Mouse (Mus musculus) thymus, adult 2 months (tissue): ENCODE measurements around the gene Cnot1. TPM values are rescaled to one million over a fixed set of nuclear protein-coding genes. Genes with fewer than 3 reads are reported as not detected.

ENCODE experiments used
- DNase-seq: peaks from one replicate; pipeline ENCODE4 v3.0.0; 2021
- H3K27ac ChIP-seq: fragments of 200-500 bp; 2 replicates; pipeline ENCODE4 v1.5.1; 2012; ENCODE audit warnings: low read length, control low read depth; ENCODE audit not compliant: control insufficient read depth, insufficient read depth
- H3K27me3 ChIP-seq: fragments of 200-500 bp; 2 replicates; pipeline ENCODE4 v1.6.1; 2012; ENCODE audit warnings: mild to moderate bottlenecking, low read length, moderate library complexity, mixed read lengths; ENCODE audit not compliant: control insufficient read depth, insufficient read depth
- H3K36me3 ChIP-seq: fragments of 200-500 bp; 2 replicates; pipeline ENCODE4 v1.6.1; 2012; ENCODE audit warnings: mild to moderate bottlenecking, low read length, moderate library complexity; ENCODE audit not compliant: control insufficient read depth, insufficient read depth
- H3K4me1 ChIP-seq: fragments of 200-500 bp; replicated peaks from 2 replicates; pipeline ENCODE4 v1.6.1; 2012; ENCODE audit warnings: low read length; ENCODE audit not compliant: control insufficient read depth, insufficient read depth
- H3K4me3 ChIP-seq: fragments of 200-500 bp; 2 replicates; pipeline ENCODE4 v1.5.1; 2012; ENCODE audit warnings: mild to moderate bottlenecking, low read length, control low read depth, moderate library complexity; ENCODE audit not compliant: control insufficient read depth, insufficient read depth
- CTCF ChIP-seq: fragments of 200-500 bp; IDR thresholded peaks from 2 replicates; pipeline ENCODE4 v1.5.1; 2012; ENCODE audit warnings: mild to moderate bottlenecking, control low read depth, low read length, moderate library complexity, borderline replicate concordance; ENCODE audit not compliant: control insufficient read depth, poor library complexity, insufficient read depth; ENCODE audit errors: extremely low read depth
- POLR2A ChIP-seq: fragments of 200-500 bp; IDR thresholded peaks from 2 replicates; pipeline ENCODE4 v1.6.1; 2012; ENCODE audit warnings: mild to moderate bottlenecking, low read length, control low read depth, moderate library complexity; ENCODE audit not compliant: control insufficient read depth, poor library complexity, insufficient read depth; ENCODE audit errors: extremely low read depth
- WGBS: fragments of 180-500 bp; shearing (Covaris S2); methylation state at CpG from one replicate; pipeline ENCODE4 v1.1.7; 2018; 5-methylcytosine and 5-hydroxymethylcytosine counted together
- polyA plus RNA-seq: library from polyadenylated mRNA; depleted of rRNA; stranded (reverse); fragments of >200 nt; gene quantifications from 2 replicates; pipeline ENCODE4 v1.2.3, GENCODE M21; 2012

Cnot1 gene
- polyA plus RNA-seq, 1 experiment: 229 TPM

GRCm38 (mm10) chr8:95848061-95848551, 40.8 kb upstream of the Cnot1 start:
- no peak overlapping the region for H3K4me3 ChIP-seq
- H3K36me3 ChIP-seq: no peaks in the 10 kb centered on the region
- no peak for DNase-seq
- H3K27me3 ChIP-seq: no peaks in the 10 kb centered on the region
- 86% methylated on average over 24 of the region's 24 CpGs for WGBS
- peaks cover 7% of the 10 kb centered on the region for H3K4me1 ChIP-seq
- H3K27ac ChIP-seq: no peak overlapping the region
- TF ChIP-seq CTCF (no peak), POLR2A (no peak)

GRCm38 (mm10) chr8:95845026-95845425, 37.8 kb upstream of the Cnot1 start:
- WGBS: 96% methylated on average over 7 of the region's 7 CpGs
- Histone ChIP-seq H3K27ac (no peak overlapping the region), H3K27me3 (no peaks in the 10 kb centered on the region), H3K36me3 (no peaks in the 10 kb centered on the region), H3K4me3 (no peak overlapping the region), H3K4me1 (no peaks in the 10 kb centered on the region)
- no peak for DNase-seq
- no peak for TF ChIP-seq CTCF
- no peak for TF ChIP-seq POLR2A

- no peaks in the 10 kb centered on the region for H3K27me3 ChIP-seq
- H3K36me3 ChIP-seq: no peaks in the 10 kb centered on the region
- no peak overlapping the region for H3K4me3 ChIP-seq
- no peaks in the 10 kb centered on the region for H3K4me1 ChIP-seq
- TF ChIP-seq POLR2A (no peak), CTCF (no peak)
- 98% methylated on average over 6 of the region's 6 CpGs for WGBS
- no peak for DNase-seq
- H3K27ac ChIP-seq: no peak overlapping the region
These were observed 36.7 kb upstream of the Cnot1 start for GRCm38 (mm10) chr8:95843968-95844367.

- H3K4me1 ChIP-seq: no peaks in the 10 kb centered on the region
- no peak overlapping the region for H3K27ac ChIP-seq
- no peak for TF ChIP-seq POLR2A
- TF ChIP-seq CTCF: no peak
- H3K4me3 ChIP-seq: no peak overlapping the region
- H3K27me3 ChIP-seq: no peaks in the 10 kb centered on the region
- 94% methylated on average over 15 of the region's 15 CpGs for WGBS
- no peaks in the 10 kb centered on the region for H3K36me3 ChIP-seq
- DNase-seq: no peak
These were observed 34.2 kb upstream of the Cnot1 start for GRCm38 (mm10) chr8:95841436-95841835.

GRCm38 (mm10) chr8:95839289-95839688, 32.0 kb upstream of the Cnot1 start:
- Histone ChIP-seq H3K4me1 (no peaks in the 10 kb centered on the region), H3K27ac (no peak overlapping the region), H3K36me3 (no peaks in the 10 kb centered on the region), H3K4me3 (no peak overlapping the region), H3K27me3 (no peaks in the 10 kb centered on the region)
- no peak for DNase-seq
- TF ChIP-seq CTCF (no peak), POLR2A (no peak)
- 98% methylated on average over 4 of the region's 4 CpGs for WGBS

- no peaks in the 10 kb centered on the region for H3K4me1 ChIP-seq
- H3K27ac ChIP-seq: no peak overlapping the region
- H3K36me3 ChIP-seq: no peaks in the 10 kb centered on the region
- no peak for DNase-seq
- WGBS: 92% methylated on average over 10 of the region's 10 CpGs
- no peak overlapping the region for H3K4me3 ChIP-seq
- H3K27me3 ChIP-seq: no peaks in the 10 kb centered on the region
- TF ChIP-seq POLR2A (no peak), CTCF (no peak)
These were observed 30.0 kb upstream of the Cnot1 start for GRCm38 (mm10) chr8:95837266-95837665.

GRCm38 (mm10) chr8:95835891-95836290, 28.6 kb upstream of the Cnot1 start:
- no peak overlapping the region for H3K27ac ChIP-seq
- H3K4me1 ChIP-seq: no peaks in the 10 kb centered on the region
- no peak for DNase-seq
- TF ChIP-seq CTCF (no peak), POLR2A (no peak)
- no peaks in the 10 kb centered on the region for H3K27me3 ChIP-seq
- no peak overlapping the region for H3K4me3 ChIP-seq
- no peaks in the 10 kb centered on the region for H3K36me3 ChIP-seq
- WGBS: 91% methylated on average over 4 of the region's 4 CpGs

- 16% methylated on average over 16 of the region's 16 CpGs for WGBS
- no peaks in the 10 kb centered on the region for H3K4me1 ChIP-seq
- no peaks in the 10 kb centered on the region for H3K27me3 ChIP-seq
- no peaks in the 10 kb centered on the region for H3K36me3 ChIP-seq
- H3K4me3 ChIP-seq: no peak overlapping the region
- DNase-seq: no peak
- H3K27ac ChIP-seq: no peak overlapping the region
- TF ChIP-seq CTCF: no peak
- no peak for TF ChIP-seq POLR2A
These were observed 26.2 kb upstream of the Cnot1 start for GRCm38 (mm10) chr8:95833435-95833984.
